Comparison of ENCODE assay signal across 8 mouse cellular contexts in genomic region chr19:32136888-32137625, GRCm38 (mm10). TPM values are rescaled to one million over a fixed set of nuclear protein-coding genes. Genes with fewer than 3 reads are reported as not detected.
DNase-seq lines count a peak whose midpoint lies in the region; ATAC-seq lines count a peak whose summit lies in the region.

No protein-coding gene starts in this region.

- peak; percentile 86 for ATAC-seq in frontal cortex, adult (ENCODE audit: low TSS enrichment)
- ATAC-seq in midbrain, embryonic 13.5 days, result peak; percentile 56; the same call in 1 of the 2 replicates
- no peak for ATAC-seq in midbrain, embryonic 16.5 days

- no peaks in the 10 kb centered on the region for H3K36me3 ChIP-seq in midbrain, embryonic 13.5 days
- H3K36me3 ChIP-seq in midbrain, embryonic 16.5 days (ENCODE audit: control insufficient read depth, insufficient read depth, low read length), result no peaks in the 10 kb centered on the region

- WGBS in midbrain, embryonic 13.5 days, result 38% methylated on average over 4 of the region's 4 CpGs
- 40% methylated on average over 4 of the region's 4 CpGs for whole genome bisulfite sequencing in midbrain, embryonic 16.5 days

- H3K27me3 ChIP-seq in midbrain, embryonic 13.5 days, result no peaks in the 10 kb centered on the region
- H3K27me3 ChIP-seq in midbrain, embryonic 16.5 days (ENCODE audit: control insufficient read depth, insufficient read depth, low read depth, low read length), result no peaks in the 10 kb centered on the region

- H3K9ac ChIP-seq in midbrain, embryonic 13.5 days (replicated peaks), result no peak overlapping the region
- no peak overlapping the region for H3K9ac ChIP-seq in midbrain, embryonic 16.5 days (ENCODE audit: low read depth, low read length)

- H3K4me1 ChIP-seq in midbrain, embryonic 13.5 days (replicated peaks), result peaks cover 5% of the 10 kb centered on the region
- H3K4me1 ChIP-seq in midbrain, embryonic 16.5 days (ENCODE audit: control insufficient read depth, insufficient read depth, low read length), result peaks cover 3% of the 10 kb centered on the region

- H3K4me2 ChIP-seq in midbrain, embryonic 13.5 days (replicated peaks), result no peak overlapping the region
- H3K4me2 ChIP-seq in midbrain, embryonic 16.5 days (ENCODE audit: low read length), result no peak overlapping the region

- no peak overlapping the region for H3K27ac ChIP-seq in midbrain, embryonic 13.5 days
- H3K27ac ChIP-seq in midbrain, embryonic 16.5 days (ENCODE audit: low read length), result no peak overlapping the region

- DNase-seq in frontal cortex, postnatal 14 days (ENCODE audit: low spot score in 2 of 2), result no peak
- DNase-seq in heart, postnatal 10 days, result peak; percentile 57 to 65
- no peak for DNase-seq in urinary bladder, postnatal 36 days (ENCODE audit: low spot score in 2 of 2)
- DNase-seq in testis, postnatal 14 days (ENCODE audit: low spot score), result no peak
- DNase-seq in cerebellum, adult 9-11 months, result no peak

- intact Hi-C loops in heart, postnatal 10 days (cut with DNase I), result no loop called here

- H3K9me3 ChIP-seq in midbrain, embryonic 13.5 days, result no peaks in the 10 kb centered on the region
- no peaks in the 10 kb centered on the region for H3K9me3 ChIP-seq in midbrain, embryonic 16.5 days (replicated peaks; ENCODE audit: control insufficient read depth, low read length, poor library complexity, severe bottlenecking)

- H3K4me3 ChIP-seq in midbrain, embryonic 13.5 days (replicated peaks), result no peak overlapping the region
- H3K4me3 ChIP-seq in midbrain, embryonic 16.5 days (ENCODE audit: low read depth, low read length), result no peak overlapping the region

RNA-seq across cellular contexts. Expression of gene Asah2, which starts 29.0 kb away (rescaled TPM):
- 0.40 and 0.77 TPM in 2 replicates for polyA plus RNA-seq in midbrain, embryonic 13.5 days (2015; fragmentation: Nextera tagmentation; extraction: Ambion mirVana)
- polyA plus RNA-seq in midbrain, embryonic 16.5 days (2015; fragmentation: Nextera tagmentation; extraction: Ambion mirVana), result 0.54 and 0.60 TPM in 2 replicates
- total RNA-seq in heart, postnatal 10 days (2021), result 10 to 100 TPM; 16.7 to 19.2 TPM

Comparison
In these comparisons a context has a peak if more than half of its experiments do, and no peak if none do; other contexts are left out.
1. DNase-seq: peak in heart, postnatal 10 days (2 of 2); none in frontal cortex, postnatal 14 days (0 of 2), urinary bladder, postnatal 36 days (0 of 2), testis, postnatal 14 days (single experiment) and cerebellum, adult 9-11 months (single experiment).